Mouse (Mus musculus): ENCODE data around the gene Hnrnph1.

DNA sequence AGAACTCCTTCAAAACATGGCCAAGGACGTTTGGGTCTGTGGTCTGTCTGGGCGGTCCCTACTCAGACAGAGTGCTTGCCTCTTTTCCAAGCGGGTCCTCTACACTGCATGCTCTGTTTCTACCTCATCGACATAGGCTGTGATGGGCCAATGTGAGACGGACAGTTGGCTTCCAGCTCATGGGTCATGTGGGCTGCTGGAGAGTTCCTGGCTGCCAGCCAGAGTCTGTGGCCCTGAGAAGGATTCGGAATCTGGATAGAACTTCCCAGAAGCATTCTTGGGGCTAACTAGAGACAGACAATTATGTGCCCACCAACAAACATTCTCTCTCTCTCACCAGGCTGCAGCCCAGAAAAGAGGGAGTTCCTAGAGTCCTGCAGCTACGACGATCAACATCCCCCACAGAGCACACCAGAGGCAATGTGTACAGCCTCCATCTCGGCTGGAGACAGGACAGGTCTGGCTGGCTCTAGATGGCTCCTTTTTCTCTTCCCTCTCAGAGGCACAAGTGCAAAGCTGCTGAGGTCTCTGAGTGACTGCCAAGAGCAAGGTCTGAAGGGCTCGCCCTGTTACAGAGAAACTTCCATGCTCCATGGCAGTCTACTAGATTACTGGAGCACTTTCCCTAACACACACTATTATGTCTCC, 26.7 kb downstream of the Hnrnph1 start:
- TF ChIP-seq CTCF (IDR thresholded peaks at IDR 0.05; ENCODE audit: extremely low read depth, insufficient read length, insufficient replicate concordance, low read depth, low read length) (no peak), POLR2A (IDR thresholded peaks at IDR 0.05; ENCODE audit: low read depth, low read length) (no peak)

Measured in small intestine, adult 2 months (tissue).